Comparison of ENCODE assay signal across 11 mouse cellular contexts in the genomic region with DNA sequence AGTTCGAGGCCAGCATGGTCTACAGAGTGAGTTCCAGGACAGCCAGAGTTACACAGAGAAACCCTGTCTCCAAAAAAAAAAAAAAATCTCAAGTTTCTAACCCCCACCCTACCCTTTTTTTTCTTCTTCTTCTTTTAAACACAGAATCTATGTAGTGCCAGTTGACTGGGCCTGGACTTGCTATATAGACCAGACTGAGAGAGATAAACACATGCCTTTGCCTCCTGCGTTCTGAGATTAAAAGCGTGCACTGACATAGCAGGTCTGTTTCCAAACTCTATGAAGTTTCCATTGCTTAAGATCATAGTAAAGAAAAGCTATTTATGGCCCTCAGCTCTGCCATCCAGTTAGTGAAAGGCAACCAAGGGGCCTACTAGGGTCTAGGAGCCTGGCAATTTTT. TPM values are rescaled to one million over a fixed set of nuclear protein-coding genes. Genes with fewer than 3 reads are reported as not detected.
DNase-seq lines count a peak whose midpoint lies in the region; ATAC-seq and TF ChIP-seq lines count a peak whose summit lies in the region.
"Had no signal": no experiment of that assay in that cellular context is flagged by ENCODE, and none has a peak within 500 bp of the region (broad histone marks: within the 10 kb centered on the region; RNA-seq: fewer than 3 reads in every experiment).

No protein-coding gene starts in this region.

- H3K4me1 ChIP-seq in hindbrain, embryonic 10.5 days (replicated peaks), result peaks cover 26% of the 10 kb centered on the region
- H3K4me1 ChIP-seq in hindbrain, embryonic 14.5 days (replicated peaks; ENCODE audit: control insufficient read depth, insufficient read depth, low read length), result peaks cover 15% of the 10 kb centered on the region
- peaks cover 4% of the 10 kb centered on the region; the same call in 1 of the 2 replicates for H3K4me1 ChIP-seq in bone marrow, adult 2 months (ENCODE audit: control insufficient read depth, insufficient read depth, low read length)
- peaks cover 12% of the 10 kb centered on the region for H3K4me1 ChIP-seq in hindbrain, embryonic 16.5 days (ENCODE audit: control insufficient read depth, insufficient read depth, low read depth, low read length)
- peaks cover 15% of the 10 kb centered on the region for H3K4me1 ChIP-seq in midbrain, embryonic 12.5 days

- H3K27ac ChIP-seq in hindbrain, embryonic 10.5 days, result no peak overlapping the region
- no peak overlapping the region for H3K27ac ChIP-seq in hindbrain, embryonic 14.5 days
- H3K27ac ChIP-seq in bone marrow, adult 2 months (ENCODE audit: control insufficient read depth, insufficient read depth, low read depth, low read length, poor library complexity), result peak overlapping the region; percentile 69
- no peak overlapping the region for H3K27ac ChIP-seq in hindbrain, embryonic 16.5 days (ENCODE audit: low read depth, low read length)
- H3K27ac ChIP-seq in midbrain, embryonic 12.5 days (replicated peaks), result no peak overlapping the region

- no peak overlapping the region for H3K4me2 ChIP-seq in hindbrain, embryonic 14.5 days (replicated peaks)
- H3K4me2 ChIP-seq in hindbrain, embryonic 16.5 days (ENCODE audit: low read length), result peak overlapping the region; percentile 1; the same call in 1 of the 2 replicates
- H3K4me2 ChIP-seq in midbrain, embryonic 12.5 days (replicated peaks), result 0 out of 2 replicates have a peak overlapping the region, but pooled peaks have one; percentile 19

- ATAC-seq in hindbrain, embryonic 14.5 days (ENCODE audit: low FRiP score), result no peak
- no peak for ATAC-seq in hindbrain, embryonic 16.5 days
- ATAC-seq in midbrain, embryonic 12.5 days (ENCODE audit: low FRiP score, low read depth), result no peak

- no peak for DNase-seq in hindbrain, embryonic 10.5 days (ENCODE audit: low spot score)
- no peak for DNase-seq in hindbrain, embryonic 14.5 days (ENCODE audit: low spot score)
- no peak for DNase-seq in thymus, postnatal 10 days (ENCODE audit: low spot score in 2 of 2)
- DNase-seq in thymus, postnatal 14 days, result no peak
- DNase-seq in cerebellum, adult 8-10 months, result no peak
- DNase-seq: cerebellum, adult 11-12 months; gastrocnemius, postnatal 14 days had no signal

- peaks cover 51% of the 10 kb centered on the region for H3K36me3 ChIP-seq in hindbrain, embryonic 10.5 days
- 0 out of 2 replicates have a peak, but pooled peaks cover 5% of the 10 kb centered on the region for H3K36me3 ChIP-seq in hindbrain, embryonic 14.5 days (replicated peaks; ENCODE audit: control insufficient read depth, insufficient read depth)
- H3K36me3 ChIP-seq in hindbrain, embryonic 16.5 days (ENCODE audit: control insufficient read depth, insufficient read depth, low read length), result no peaks in the 10 kb centered on the region; the same call in 1 of the 2 replicates
- peaks cover 8% of the 10 kb centered on the region for H3K36me3 ChIP-seq in midbrain, embryonic 12.5 days

- TF ChIP-seq POLR2A in bone marrow, adult 2 months (IDR thresholded peaks at IDR 0.05; ENCODE audit: borderline replicate concordance, control insufficient read depth, low read depth, low read length), result no peak

- no peak overlapping the region for H3K9ac ChIP-seq in hindbrain, embryonic 14.5 days
- no peak overlapping the region for H3K9ac ChIP-seq in hindbrain, embryonic 16.5 days (ENCODE audit: low read depth, low read length)
- 0 out of 2 replicates have a peak overlapping the region, but pooled peaks have one; percentile 8 for H3K9ac ChIP-seq in midbrain, embryonic 12.5 days (replicated peaks)

- WGBS in hindbrain, embryonic 10.5 days, result 96% methylated on average over 3 of the region's 3 CpGs
- WGBS in hindbrain, embryonic 14.5 days, result 90% methylated on average over 3 of the region's 3 CpGs
- WGBS in bone marrow, adult 2 months, result 77% methylated on average over 3 of the region's 3 CpGs
- WGBS in hindbrain, embryonic 16.5 days, result 95% methylated on average over 3 of the region's 3 CpGs
- 98% methylated on average over 3 of the region's 3 CpGs for WGBS in midbrain, embryonic 12.5 days

- peak overlapping the region; percentile 13; the same call in 1 of the 2 replicates for H3K4me3 ChIP-seq in hindbrain, embryonic 10.5 days
- no peak overlapping the region for H3K4me3 ChIP-seq in hindbrain, embryonic 14.5 days (replicated peaks; ENCODE audit: low read length)
- peak overlapping the region; percentile 58 for H3K4me3 ChIP-seq in bone marrow, adult 2 months (replicated peaks; ENCODE audit: control insufficient read depth, low read depth, low read length)
- no peak overlapping the region for H3K4me3 ChIP-seq in hindbrain, embryonic 16.5 days (ENCODE audit: low read length)
- no peak overlapping the region for H3K4me3 ChIP-seq in midbrain, embryonic 12.5 days

- TF ChIP-seq CTCF in bone marrow, adult 2 months (IDR thresholded peaks at IDR 0.05; ENCODE audit: control insufficient read depth, insufficient read depth, low read length), result no peak

- no peaks in the 10 kb centered on the region for H3K27me3 ChIP-seq in hindbrain, embryonic 10.5 days (ENCODE audit: insufficient read depth, poor library complexity, severe bottlenecking)
- no peaks in the 10 kb centered on the region for H3K27me3 ChIP-seq in hindbrain, embryonic 14.5 days (ENCODE audit: control insufficient read depth, insufficient read depth, low read length)
- H3K27me3 ChIP-seq in hindbrain, embryonic 16.5 days (replicated peaks; ENCODE audit: control insufficient read depth, insufficient read depth, low read length), result no peaks in the 10 kb centered on the region
- H3K27me3 ChIP-seq in midbrain, embryonic 12.5 days, result no peaks in the 10 kb centered on the region

- 0 out of 2 replicates have a peak, but pooled peaks cover 4% of the 10 kb centered on the region for H3K9me3 ChIP-seq in hindbrain, embryonic 10.5 days
- no peaks in the 10 kb centered on the region; the same call in 1 of the 2 replicates for H3K9me3 ChIP-seq in hindbrain, embryonic 14.5 days (ENCODE audit: control insufficient read depth, low read length)
- no peaks in the 10 kb centered on the region for H3K9me3 ChIP-seq in hindbrain, embryonic 16.5 days (ENCODE audit: control insufficient read depth, low read length)
- no peaks in the 10 kb centered on the region for H3K9me3 ChIP-seq in midbrain, embryonic 12.5 days

RNA-seq across cellular contexts. Expression of gene Cabin1, which starts 1.7 kb away (rescaled TPM):
- polyA plus RNA-seq in hindbrain, embryonic 10.5 days (2016; fragmentation: Nextera tagmentation; extraction: Ambion mirVana), result 36.8 and 38.4 TPM in 2 replicates
- 32.4 and 40.4 TPM in 2 replicates for polyA plus RNA-seq in hindbrain, embryonic 14.5 days (2014; fragmentation: Nextera tagmentation; extraction: Ambion mirVana)
- polyA plus RNA-seq in bone marrow, adult 2 months (2011; ENCODE audit: insufficient read depth, insufficient read length, low replicate concordance, missing spikeins), result 26.2 and 55.3 TPM in 2 replicates
- polyA plus RNA-seq in hindbrain, embryonic 16.5 days (2015; fragmentation: Nextera tagmentation; extraction: Ambion mirVana), result 30.9 and 35.5 TPM in 2 replicates
- 46.3 and 49.2 TPM in 2 replicates for polyA plus RNA-seq in midbrain, embryonic 12.5 days (2016; fragmentation: Nextera tagmentation; extraction: Ambion mirVana)

RNA-seq across cellular contexts. Expression of gene Ddt, which starts 10.8 kb away (rescaled TPM):
- polyA plus RNA-seq in hindbrain, embryonic 10.5 days (2016; fragmentation: Nextera tagmentation; extraction: Ambion mirVana), result 94.1 and 95.3 TPM in 2 replicates
- polyA plus RNA-seq in hindbrain, embryonic 14.5 days (2014; fragmentation: Nextera tagmentation; extraction: Ambion mirVana), result 84.3 and 89.8 TPM in 2 replicates
- polyA plus RNA-seq in bone marrow, adult 2 months (2011; ENCODE audit: insufficient read depth, insufficient read length, low replicate concordance, missing spikeins), result 9.3 and 20.0 TPM in 2 replicates
- polyA plus RNA-seq in hindbrain, embryonic 16.5 days (2015; fragmentation: Nextera tagmentation; extraction: Ambion mirVana), result 73.5 and 89.1 TPM in 2 replicates
- 82.1 and 83.0 TPM in 2 replicates for polyA plus RNA-seq in midbrain, embryonic 12.5 days (2016; fragmentation: Nextera tagmentation; extraction: Ambion mirVana)

RNA-seq across cellular contexts. Expression of gene Gm20441, which starts 18.3 kb away (rescaled TPM):
- polyA plus RNA-seq in hindbrain, embryonic 10.5 days (2016; fragmentation: Nextera tagmentation; extraction: Ambion mirVana), result not detected in 2 replicates
- polyA plus RNA-seq in hindbrain, embryonic 14.5 days (2014; fragmentation: Nextera tagmentation; extraction: Ambion mirVana), result not detected in 2 replicates
- polyA plus RNA-seq in bone marrow, adult 2 months (2011; ENCODE audit: insufficient read depth, insufficient read length, low replicate concordance, missing spikeins), result not detected in 2 replicates
- polyA plus RNA-seq in hindbrain, embryonic 16.5 days (2015; fragmentation: Nextera tagmentation; extraction: Ambion mirVana), result 0.50 TPM in 1 of 2 replicates, not detected in the other
- polyA plus RNA-seq in midbrain, embryonic 12.5 days (2016; fragmentation: Nextera tagmentation; extraction: Ambion mirVana), result not detected in 2 replicates
- polyA plus RNA-seq: embryonic facial prominence, embryonic 11.5 days had no signal

RNA-seq across cellular contexts. Expression of gene Gstt3, which starts 18.8 kb away (rescaled TPM):
- polyA plus RNA-seq in hindbrain, embryonic 10.5 days (2016; fragmentation: Nextera tagmentation; extraction: Ambion mirVana), result 1.4 and 1.9 TPM in 2 replicates
- polyA plus RNA-seq in hindbrain, embryonic 14.5 days (2014; fragmentation: Nextera tagmentation; extraction: Ambion mirVana), result 0.57 and 1.4 TPM in 2 replicates
- 1.6 and 4.3 TPM in 2 replicates for polyA plus RNA-seq in bone marrow, adult 2 months (2011; ENCODE audit: insufficient read depth, insufficient read length, low replicate concordance, missing spikeins)
- 1.4 and 1.5 TPM in 2 replicates for polyA plus RNA-seq in hindbrain, embryonic 16.5 days (2015; fragmentation: Nextera tagmentation; extraction: Ambion mirVana)
- polyA plus RNA-seq in midbrain, embryonic 12.5 days (2016; fragmentation: Nextera tagmentation; extraction: Ambion mirVana), result 1.3 and 2.4 TPM in 2 replicates

RNA-seq across cellular contexts. Expression of gene Gstt1, which starts 36.0 kb away (rescaled TPM):
- polyA plus RNA-seq in hindbrain, embryonic 10.5 days (2016; fragmentation: Nextera tagmentation; extraction: Ambion mirVana), result 3.8 and 4.1 TPM in 2 replicates
- polyA plus RNA-seq in hindbrain, embryonic 14.5 days (2014; fragmentation: Nextera tagmentation; extraction: Ambion mirVana), result 12.1 and 12.2 TPM in 2 replicates
- 19.9 and 22.5 TPM in 2 replicates for polyA plus RNA-seq in bone marrow, adult 2 months (2011; ENCODE audit: insufficient read depth, insufficient read length, low replicate concordance, missing spikeins)
- 18.8 and 21.9 TPM in 2 replicates for polyA plus RNA-seq in hindbrain, embryonic 16.5 days (2015; fragmentation: Nextera tagmentation; extraction: Ambion mirVana)
- 5.3 and 7.0 TPM in 2 replicates for polyA plus RNA-seq in midbrain, embryonic 12.5 days (2016; fragmentation: Nextera tagmentation; extraction: Ambion mirVana)

Comparison
In these comparisons a context has a peak if more than half of its experiments do, and no peak if none do; other contexts are left out.
1. H3K4me3 ChIP-seq: peak in hindbrain, embryonic 10.5 days (single experiment) and bone marrow, adult 2 months (single experiment); none in hindbrain, embryonic 14.5 days (single experiment), hindbrain, embryonic 16.5 days (single experiment) and midbrain, embryonic 12.5 days (single experiment).